Mouse (Mus musculus) ES-CJ7 (cell line): ENCODE data around the gene Vps16.

Experiments used
- DNase-seq: peaks from one replicate; pipeline ENCODE4 v3.0.0; 2011; ENCODE audit warnings: low read depth, low spot score

Gene Vps16

DNA sequence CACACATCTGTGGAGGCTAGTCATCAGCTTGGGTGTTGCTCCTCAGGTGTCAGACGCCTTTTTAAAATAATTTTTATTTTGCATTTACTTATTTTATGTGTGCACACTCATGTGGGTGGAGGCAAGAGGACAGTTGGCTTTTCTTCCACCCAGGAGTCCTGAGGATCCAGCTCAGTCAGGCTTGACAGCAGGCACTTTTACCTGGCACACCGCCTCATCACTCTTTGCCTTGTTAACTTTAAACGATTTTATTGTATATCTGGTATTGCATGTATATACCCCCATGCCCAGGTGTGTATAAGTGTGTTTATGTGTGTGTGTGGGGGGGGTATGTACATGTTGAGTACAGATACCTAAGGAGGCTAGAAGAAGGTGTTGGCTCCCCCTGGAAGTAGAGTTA lies 33.7 kb downstream of the Vps16 start:
- no peak for DNase-seq

- DNase-seq, result no peak
Observed at GRCm38 (mm10) chr2:130459576-130459975, 35.4 kb downstream of the Vps16 start.

GRCm38 (mm10) chr2:130461287-130462071 lies 37.3 kb downstream of the Vps16 start:
- no peak for DNase-seq

- no peak for DNase-seq
Observed at GRCm38 (mm10) chr2:130466438-130466837, 42.3 kb downstream of the Vps16 start.

GRCm38 (mm10) chr2:130469366-130469765 lies 45.2 kb downstream of the Vps16 start:
- no peak for DNase-seq

DNA sequence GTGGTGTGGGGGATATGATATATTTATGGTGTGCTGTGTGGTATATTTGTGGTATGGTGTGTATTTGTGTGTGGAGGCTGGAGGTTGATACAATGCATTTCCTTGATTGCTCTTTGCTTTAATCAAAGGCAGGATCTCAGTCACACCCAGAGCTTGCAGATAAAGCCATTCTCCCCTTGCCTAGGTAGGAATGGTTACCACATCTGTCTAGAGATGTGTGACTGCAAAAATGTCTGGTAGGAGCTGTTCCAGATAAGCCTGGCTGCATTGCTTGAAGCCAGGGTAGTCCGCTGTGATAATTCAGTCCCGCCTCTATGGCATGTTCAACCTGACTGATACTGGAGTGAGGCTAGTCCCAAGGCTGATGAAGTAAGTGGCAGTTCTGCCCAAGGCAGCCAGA lies 45.8 kb downstream of the Vps16 start:
- no peak for DNase-seq

GRCm38 (mm10) chr2:130472908-130473510 lies 48.9 kb downstream of the Vps16 start:
- DNase-seq, result no peak

- no peak for DNase-seq
Observed at GRCm38 (mm10) chr2:130475764-130476163, 51.6 kb downstream of the Vps16 start.

DNA sequence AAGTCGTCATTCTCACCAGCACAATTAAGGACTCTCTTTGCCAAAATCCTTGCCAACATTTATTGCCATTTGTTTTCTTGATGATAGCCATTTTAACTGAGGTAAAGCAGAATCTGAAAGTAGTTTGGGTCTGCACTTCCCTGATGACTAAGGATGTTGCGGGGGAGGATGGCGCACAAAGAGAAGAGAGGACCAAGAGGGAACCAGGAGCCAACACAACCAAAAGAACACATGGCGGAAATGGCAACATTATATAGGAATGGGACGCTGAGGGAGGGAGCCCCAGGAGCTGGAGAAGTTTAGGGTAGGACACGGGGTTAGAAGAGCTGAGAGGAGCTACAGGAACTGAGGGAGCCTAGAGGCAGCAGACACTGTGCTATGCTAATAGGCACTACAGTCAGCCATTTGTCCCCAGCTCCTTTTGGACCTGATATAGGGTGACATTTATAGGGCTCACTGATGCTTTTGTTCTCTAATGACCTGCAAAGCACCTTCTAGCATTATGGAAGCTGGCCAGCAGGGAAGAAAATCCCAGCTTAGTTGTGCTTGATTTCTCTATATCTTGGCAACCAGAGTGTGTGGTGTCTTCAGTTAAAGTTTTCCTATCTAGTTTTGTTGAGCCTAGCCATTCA lies 52.6 kb downstream of the Vps16 start:
- DNase-seq, result no peak

GRCm38 (mm10) chr2:130482177-130482576 lies 58.0 kb downstream of the Vps16 start:
- no peak for DNase-seq

GRCm38 (mm10) chr2:130482700-130483099 lies 58.6 kb downstream of the Vps16 start:
- no peak for DNase-seq

GRCm38 (mm10) chr2:130484206-130484605 lies 60.1 kb downstream of the Vps16 start:
- no peak for DNase-seq

DNA sequence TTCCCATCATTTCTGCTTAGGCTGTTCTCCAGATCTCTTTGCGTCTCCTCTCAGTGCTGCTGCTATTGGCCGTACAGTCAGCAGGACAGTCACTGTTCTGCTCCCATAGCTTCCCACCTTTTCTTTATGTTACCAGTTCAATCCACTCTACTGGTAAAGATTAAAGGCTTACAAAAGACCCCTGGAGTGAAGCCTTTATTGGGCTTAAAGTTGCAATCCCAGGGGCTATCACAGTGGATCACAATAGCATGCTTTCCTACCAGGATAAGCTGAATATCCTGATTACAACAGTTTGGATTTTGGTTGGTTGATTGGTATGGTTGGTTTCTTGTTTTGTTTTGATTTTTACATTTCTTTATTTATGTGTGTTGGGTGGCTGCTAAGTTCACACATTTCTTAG lies 63.9 kb downstream of the Vps16 start:
- peak; percentile 65 for DNase-seq

- no peak for DNase-seq
Observed at GRCm38 (mm10) chr2:130488600-130488999, 64.5 kb downstream of the Vps16 start.

GRCm38 (mm10) chr2:130491162-130491561 lies 67.0 kb downstream of the Vps16 start:
- DNase-seq, result no peak

- peak; percentile 14 for DNase-seq
Observed at GRCm38 (mm10) chr2:130491587-130491986, 67.4 kb downstream of the Vps16 start.
